Mouse (Mus musculus) neural tube, embryonic 10.5 days (tissue): ENCODE measurements around the gene Dennd4a.
"Not testable (repeated sequence)": the region's sequence is repeated elsewhere in the genome, so short reads cannot be mapped to it uniquely, and the experiment has no call there.

Experiments used
- DNase-seq: peaks from one replicate; pipeline ENCODE4 v3.0.0-alpha.2; 2017; ENCODE audit warnings: low spot score; ENCODE audit errors: extremely low spot score

The Dennd4a gene

GRCm38 (mm10) chr9:64811538-64812474 lies 666 bp downstream of the Dennd4a start:
- no peak for DNase-seq

DNA sequence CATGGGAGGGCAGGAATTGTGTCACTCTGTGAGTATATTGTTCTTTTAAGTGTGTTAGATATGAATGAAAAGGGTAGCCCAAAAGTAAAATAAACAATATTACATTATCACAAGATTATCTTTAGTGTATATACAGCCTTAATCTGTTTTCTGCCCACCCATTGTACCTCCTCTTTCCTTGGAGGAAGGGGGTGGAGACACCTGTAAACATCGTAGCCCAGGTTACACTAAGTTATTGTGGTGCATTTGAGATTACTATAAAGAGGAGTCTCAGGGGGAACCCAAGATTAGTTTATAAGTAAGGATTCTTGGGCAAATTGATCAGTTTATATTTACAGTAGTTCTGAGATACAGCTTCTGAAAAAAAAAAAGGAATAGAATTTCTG lies 1.3 kb downstream of the Dennd4a start:
- DNase-seq, result no peak

GRCm38 (mm10) chr9:64814273-64814672 lies 3.1 kb downstream of the Dennd4a start:
- no peak for DNase-seq

DNA sequence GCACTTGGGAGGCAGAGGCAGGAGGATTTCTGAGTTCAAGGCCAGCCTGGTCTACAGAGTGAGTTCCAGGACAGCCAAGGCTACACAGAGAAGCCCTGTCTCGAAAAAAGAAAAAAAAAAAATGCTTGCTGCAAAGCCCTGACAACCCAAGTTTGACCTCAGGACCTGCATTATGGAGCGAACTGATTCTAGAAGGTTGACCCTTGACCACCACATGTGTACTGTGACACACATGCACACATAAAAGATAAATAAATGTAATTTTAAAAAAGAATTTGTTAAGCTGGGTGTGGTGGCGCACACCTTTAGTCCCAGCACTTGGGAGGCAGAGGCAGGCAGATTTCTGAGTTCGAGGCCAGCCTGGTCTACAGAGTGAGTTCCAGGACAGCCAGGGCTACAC lies 8.5 kb downstream of the Dennd4a start:
- DNase-seq, result not testable (repeated sequence)

GRCm38 (mm10) chr9:64820086-64820795 lies 9.1 kb downstream of the Dennd4a start:
- DNase-seq, result no peak

DNA sequence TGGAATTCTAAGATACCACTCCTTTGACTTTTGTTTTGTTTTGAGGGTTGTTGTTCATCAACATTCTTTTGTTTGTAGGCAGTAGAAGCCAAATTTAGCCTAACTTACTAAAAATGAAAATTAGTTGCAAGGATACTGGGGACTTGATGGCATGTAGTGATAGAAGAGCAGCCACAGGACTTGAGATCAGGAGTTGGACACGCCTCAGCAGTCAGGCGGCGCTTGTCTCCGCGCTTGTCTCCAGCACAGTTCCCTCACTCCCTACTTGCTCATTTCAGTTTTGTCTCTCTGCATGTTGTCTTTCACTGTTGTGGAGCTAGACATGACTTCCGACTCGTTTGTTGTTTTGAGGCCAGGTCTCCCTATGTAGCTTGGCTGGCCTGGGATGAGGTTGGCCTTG lies 11.1 kb downstream of the Dennd4a start:
- no peak for DNase-seq

DNA sequence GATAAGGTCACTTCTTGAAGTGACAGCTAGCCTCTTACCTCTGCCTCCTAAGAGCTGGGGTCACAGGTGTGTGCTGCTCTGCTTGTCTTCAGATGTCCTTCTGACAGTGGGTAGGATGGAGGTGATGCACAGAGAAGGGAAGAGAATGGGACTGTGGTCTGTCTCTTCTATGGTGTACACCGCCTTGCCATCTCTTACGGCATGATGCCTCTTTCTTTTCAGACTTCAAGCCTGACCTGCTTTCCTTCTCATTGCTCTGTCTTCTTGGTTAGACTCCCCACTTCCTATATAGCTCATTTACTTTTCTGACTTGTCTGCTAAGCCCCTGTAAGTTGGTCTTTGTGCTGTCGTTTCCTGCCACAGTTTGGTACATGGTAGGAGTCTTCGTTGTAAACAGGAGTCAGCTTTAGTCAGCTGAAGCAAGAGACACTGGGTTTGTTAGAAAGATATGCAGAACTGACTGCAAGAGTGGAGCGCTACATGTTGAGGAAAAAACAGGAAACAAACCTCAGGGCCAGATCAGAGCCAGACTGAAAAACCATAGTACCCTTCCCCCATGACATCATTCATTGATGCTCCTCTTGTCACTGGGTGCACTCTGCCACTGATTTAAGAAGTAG lies 13.4 kb downstream of the Dennd4a start:
- DNase-seq, result no peak

GRCm38 (mm10) chr9:64830092-64830618 lies 19.0 kb downstream of the Dennd4a start:
- DNase-seq, result no peak

DNA sequence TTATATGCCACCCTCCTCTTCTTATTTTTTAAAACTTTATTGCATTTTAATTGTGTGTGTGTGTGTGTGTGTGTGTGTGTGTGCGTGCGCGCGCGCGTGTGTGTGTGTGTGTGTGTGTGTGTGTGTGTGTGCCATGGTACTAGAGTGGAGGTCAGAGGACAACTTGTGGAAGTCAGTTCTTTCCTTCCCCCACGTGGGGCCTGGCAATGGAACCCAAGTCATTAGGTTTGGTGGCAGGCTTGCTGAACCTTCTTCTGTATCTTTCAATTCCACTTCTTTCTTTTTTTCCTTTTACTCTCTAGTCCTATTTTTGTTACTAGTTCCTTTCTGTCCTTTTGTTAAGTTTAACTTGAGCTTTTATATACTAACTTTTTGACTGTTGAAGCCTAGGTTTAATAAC lies 19.5 kb downstream of the Dennd4a start:
- DNase-seq, result no peak

DNA sequence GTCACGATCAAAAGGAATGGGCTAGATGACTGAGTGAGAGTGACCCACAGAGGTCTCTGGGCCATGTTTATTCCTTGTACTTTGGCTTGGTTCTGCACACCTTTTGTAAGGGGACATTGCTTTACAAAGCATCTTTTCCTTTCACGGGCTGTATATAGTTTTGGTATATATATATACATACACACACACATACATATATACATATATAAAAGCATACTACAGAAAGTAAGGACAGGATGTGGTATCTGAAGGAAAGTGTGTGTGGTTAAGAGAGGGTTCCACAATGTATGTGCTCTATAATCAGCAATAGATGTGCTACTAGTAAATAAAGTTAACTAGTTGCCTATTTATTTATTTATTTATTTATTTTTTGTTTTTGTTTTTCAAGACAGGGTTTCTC lies 20.6 kb downstream of the Dennd4a start:
- no peak for DNase-seq

DNA sequence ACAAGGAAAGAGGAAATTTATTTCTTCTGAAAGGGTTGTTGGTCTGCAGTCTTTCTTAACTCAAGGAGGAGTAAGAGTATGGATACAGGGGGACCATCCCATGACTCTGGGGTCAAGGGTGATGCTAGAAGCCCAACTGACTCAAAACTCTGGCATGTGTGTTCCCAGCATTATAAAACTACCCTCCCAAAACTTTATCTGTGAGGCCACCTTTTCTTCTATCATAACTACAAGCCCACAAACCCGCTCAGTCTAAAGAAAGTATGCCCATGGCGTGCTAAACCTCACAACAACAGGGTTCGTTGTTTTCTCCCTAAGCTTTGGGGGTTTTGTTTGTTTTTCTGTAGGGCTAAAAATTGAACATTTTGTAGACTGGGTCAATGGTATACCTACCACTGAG lies 23.3 kb downstream of the Dennd4a start:
- no peak for DNase-seq

- no peak for DNase-seq
Observed at GRCm38 (mm10) chr9:64845355-64845754, 34.2 kb downstream of the Dennd4a start.

GRCm38 (mm10) chr9:64849548-64849947 lies 38.4 kb downstream of the Dennd4a start:
- DNase-seq, result no peak

- no peak for DNase-seq
Observed at GRCm38 (mm10) chr9:64860083-64860482, 48.9 kb downstream of the Dennd4a start.

GRCm38 (mm10) chr9:64862687-64863086 lies 51.5 kb downstream of the Dennd4a start:
- DNase-seq, result no peak

GRCm38 (mm10) chr9:64886008-64886407 lies 74.9 kb downstream of the Dennd4a start:
- DNase-seq, result no peak

GRCm38 (mm10) chr9:64896605-64897004 lies 85.5 kb downstream of the Dennd4a start:
- DNase-seq, result no peak

GRCm38 (mm10) chr9:64902866-64903265 lies 91.7 kb downstream of the Dennd4a start:
- no peak for DNase-seq

- peak; percentile 66 for DNase-seq
Observed at GRCm38 (mm10) chr9:64903386-64903785, 92.2 kb downstream of the Dennd4a start.

DNA sequence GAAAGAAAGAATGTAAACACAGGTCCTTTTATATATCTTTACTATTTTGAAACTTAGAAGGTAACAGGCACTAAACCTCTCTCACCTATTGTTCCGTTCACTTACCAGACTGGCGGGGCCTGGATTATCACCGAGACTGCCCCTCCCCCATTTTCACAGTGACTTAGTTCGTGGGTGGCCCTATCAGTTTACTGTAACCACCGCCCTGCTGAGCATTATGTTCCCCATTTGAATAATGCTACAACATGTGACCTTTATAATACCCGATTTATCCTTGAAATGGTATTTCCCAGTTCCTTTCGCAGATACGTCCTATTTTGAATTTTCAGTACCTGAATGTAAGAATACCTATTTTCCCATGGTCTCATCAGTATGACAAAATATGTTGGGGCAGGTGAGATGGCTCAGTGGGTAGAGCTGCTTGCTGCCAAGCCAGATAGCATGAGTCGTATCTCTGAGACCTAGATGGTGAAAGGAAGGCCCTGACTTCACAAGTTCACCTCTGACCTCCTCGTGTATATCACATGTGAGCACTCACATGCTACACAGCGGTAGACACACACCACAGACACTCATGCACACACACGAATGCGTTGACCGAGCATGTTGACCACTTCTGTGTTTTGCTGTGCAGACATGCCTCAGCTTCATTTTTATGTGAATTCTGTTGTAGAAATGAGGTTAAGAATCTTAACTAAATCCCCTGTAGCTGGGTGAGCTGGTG lies 93.9 kb downstream of the Dennd4a start:
- no peak for DNase-seq

DNA sequence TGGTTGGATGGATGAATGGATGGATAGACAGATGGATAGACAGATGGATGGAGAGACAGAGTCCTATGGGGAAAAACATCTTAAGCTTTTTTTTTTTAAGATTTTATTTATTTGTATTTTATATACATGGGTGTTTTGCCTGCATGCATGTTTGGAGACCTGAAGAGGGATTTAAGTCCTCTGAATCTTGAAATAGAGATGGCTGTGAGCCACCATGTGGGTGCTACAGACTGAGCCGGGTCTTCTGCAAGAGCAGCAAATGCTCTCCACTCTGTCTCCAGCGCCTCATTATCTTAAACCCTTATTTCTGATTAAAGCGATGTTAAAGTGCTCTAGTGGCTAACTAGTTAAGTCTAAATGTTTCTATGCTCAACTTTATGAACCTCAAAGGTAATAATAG lies 96.3 kb downstream of the Dennd4a start:
- no peak for DNase-seq
